Mouse (Mus musculus): ENCODE data around the gene Gm20792.
"Not testable (repeated sequence)": the region's sequence is repeated elsewhere in the genome, so short reads cannot be mapped to it uniquely, and the experiment has no call there.

Gm20792 gene

DNA sequence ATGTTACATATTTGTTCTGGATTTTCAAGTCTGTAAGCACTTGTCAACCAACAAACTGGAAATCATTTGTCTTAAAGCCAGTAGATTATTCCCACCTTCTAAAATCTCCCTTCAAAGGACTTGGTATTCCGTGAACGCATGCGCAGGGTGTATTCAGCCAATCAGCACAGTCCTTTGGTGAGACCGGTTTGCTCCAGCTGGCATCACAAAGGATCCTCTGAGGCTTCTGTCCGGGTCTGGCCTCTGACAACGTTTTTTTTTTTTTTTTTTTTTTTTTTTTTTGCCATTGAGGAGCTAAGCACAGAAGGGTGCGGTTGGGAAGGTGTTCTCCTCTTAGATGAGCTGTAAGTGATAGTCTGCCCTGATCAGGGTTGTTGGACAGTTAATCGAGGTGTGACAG is at the start of gene Gm20792:
TSS of gene Gm20792 (plus strand) at position 301 of the 400 bp plus-strand sequence.
- DNase-seq (ENCODE audit: low read depth, low spot score) = not testable (repeated sequence)
